Mouse (Mus musculus) megakaryocyte, embryonic 14.5 days (primary cell): ENCODE data around the gene Krt78. TPM values are rescaled to one million over a fixed set of nuclear protein-coding genes. Genes with fewer than 3 reads are reported as not detected.

Source experiments
- H3K27me3 ChIP-seq: replicated peaks from 2 replicates; pipeline ENCODE3; 2012; ENCODE audit warnings: inconsistent platforms
- H3K36me3 ChIP-seq: replicated peaks from 2 replicates; pipeline ENCODE3; 2012; ENCODE audit warnings: low read length, inconsistent platforms, mixed read lengths
- H3K4me1 ChIP-seq: 2 replicates; pipeline ENCODE4 v1.6.1; 2012; ENCODE audit warnings: inconsistent platforms
- H3K4me3 ChIP-seq: replicated peaks from 2 replicates; pipeline ENCODE3; 2012; ENCODE audit warnings: moderate library complexity, mild to moderate bottlenecking, inconsistent platforms
- H3K9me3 ChIP-seq: 2 replicates; pipeline ENCODE4 v1.6.1; 2012; ENCODE audit warnings: inconsistent platforms
- FLI1 ChIP-seq: IDR thresholded peaks from 2 replicates; pipeline ENCODE4 v1.6.1; 2012; ENCODE audit warnings: low read length, inconsistent platforms, mixed read lengths
- GATA1 ChIP-seq: IDR thresholded peaks from 3 replicates; pipeline ENCODE4 v1.6.1; 2012; ENCODE audit warnings: mixed read lengths, low read length, inconsistent platforms, borderline replicate concordance
- polyA plus RNA-seq: library from polyadenylated mRNA; stranded (reverse); fragments of >175 nt; gene quantifications from 2 replicates; pipeline ENCODE4 v1.2.3, GENCODE M21; 2012; ENCODE audit warnings: low replicate concordance; ENCODE audit not compliant: insufficient read depth

Gene Krt78
- polyA plus RNA-seq, 1 experiment, result not detected

DNA sequence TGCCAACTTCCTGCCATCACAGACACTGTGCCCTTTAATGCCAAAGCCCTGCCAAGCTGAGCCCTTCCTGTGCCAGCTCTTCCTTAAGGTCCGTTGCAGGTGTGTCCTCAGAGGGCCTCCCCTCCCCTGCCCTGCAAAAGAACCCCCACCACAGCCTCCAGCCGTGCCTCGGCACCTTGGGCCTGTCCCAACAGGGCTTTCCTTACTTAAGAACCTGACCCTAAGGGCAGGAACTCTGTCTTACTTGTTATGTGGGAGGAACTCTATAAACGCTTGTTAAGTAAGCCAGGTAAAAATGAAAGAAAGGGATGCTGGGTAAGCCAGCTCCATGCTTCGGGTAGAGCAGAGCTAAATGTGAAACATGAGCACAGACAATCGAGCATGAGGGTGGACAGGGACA lies 21.1 kb downstream of the Krt78 start:
- Histone ChIP-seq H3K27me3 (peaks cover 67% of the 10 kb centered on the region), H3K36me3 (no peaks in the 10 kb centered on the region), H3K9me3 (no peaks in the 10 kb centered on the region), H3K4me3 (no peak overlapping the region), H3K4me1 (peaks cover 9% of the 10 kb centered on the region; the same call in 1 of the 2 replicates)
- TF ChIP-seq FLI1 (no peak), GATA1 (no peak)

- Histone ChIP-seq H3K4me3 (no peak overlapping the region), H3K9me3 (no peaks in the 10 kb centered on the region), H3K4me1 (peaks cover 9% of the 10 kb centered on the region; the same call in 1 of the 2 replicates), H3K27me3 (peaks cover 77% of the 10 kb centered on the region), H3K36me3 (no peaks in the 10 kb centered on the region)
- no peak for TF ChIP-seq FLI1
- TF ChIP-seq GATA1, result no peak
Measured at GRCm38 (mm10) chr15:101929666-101930065, 24.4 kb downstream of the Krt78 start.

DNA sequence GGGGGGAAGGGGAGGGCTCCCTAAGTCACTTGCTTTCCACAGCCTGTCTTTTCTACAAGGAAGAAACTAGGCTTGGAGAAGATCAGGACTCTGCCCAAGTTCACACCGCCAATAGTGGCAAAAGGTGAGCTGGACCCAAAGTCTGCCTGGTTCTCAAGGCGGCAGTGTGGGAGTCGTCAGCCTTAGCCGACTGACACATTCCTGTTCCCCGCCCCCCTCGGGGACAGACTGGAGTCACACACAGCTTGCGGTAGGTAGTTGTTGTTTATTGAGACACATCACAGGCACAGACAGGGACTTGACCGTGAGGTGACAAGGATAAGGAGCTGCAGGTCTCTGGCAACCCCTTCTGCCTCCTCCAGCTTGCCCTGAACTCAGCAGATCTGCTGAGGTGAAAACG lies 25.0 kb downstream of the Krt78 start:
- Histone ChIP-seq H3K36me3 (no peaks in the 10 kb centered on the region), H3K4me1 (peaks cover 9% of the 10 kb centered on the region; the same call in 1 of the 2 replicates), H3K4me3 (no peak overlapping the region), H3K27me3 (peaks cover 75% of the 10 kb centered on the region), H3K9me3 (no peaks in the 10 kb centered on the region)
- TF ChIP-seq FLI1 (no peak), GATA1 (no peak)

GRCm38 (mm10) chr15:101927340-101928080 lies 26.6 kb downstream of the Krt78 start:
- no peak for TF ChIP-seq FLI1
- Histone ChIP-seq H3K4me3 (no peak overlapping the region), H3K9me3 (no peaks in the 10 kb centered on the region), H3K36me3 (no peaks in the 10 kb centered on the region), H3K4me1 (peaks cover 9% of the 10 kb centered on the region; the same call in 1 of the 2 replicates), H3K27me3 (peaks cover 81% of the 10 kb centered on the region)

DNA sequence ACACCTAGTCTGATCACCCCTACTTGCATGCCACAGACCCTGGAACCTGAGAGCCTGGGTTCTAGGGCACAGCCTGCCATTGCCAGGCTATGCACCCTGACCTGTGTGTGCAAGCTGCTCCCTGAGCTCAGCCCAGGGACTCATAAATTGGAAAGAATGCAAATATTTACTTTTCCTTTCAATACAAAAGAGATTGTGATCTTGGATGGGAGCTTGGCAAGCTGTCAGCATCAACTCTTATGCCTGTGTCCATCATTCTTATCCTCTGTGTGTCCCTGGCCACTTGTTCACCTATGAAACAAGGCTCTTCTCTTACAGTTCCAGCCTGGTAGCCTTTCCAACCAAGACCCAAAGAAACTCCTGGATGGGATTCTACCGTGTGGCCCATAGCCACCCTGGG lies 29.0 kb downstream of the Krt78 start:
- H3K9me3 ChIP-seq, result no peaks in the 10 kb centered on the region
- H3K27me3 ChIP-seq, result peaks cover 77% of the 10 kb centered on the region
- no peaks in the 10 kb centered on the region for H3K36me3 ChIP-seq
- 0 out of 2 replicates have a peak, but pooled peaks cover 6% of the 10 kb centered on the region for H3K4me1 ChIP-seq
- H3K4me3 ChIP-seq, result no peak overlapping the region
- no peak for TF ChIP-seq GATA1
- TF ChIP-seq FLI1, result no peak

DNA sequence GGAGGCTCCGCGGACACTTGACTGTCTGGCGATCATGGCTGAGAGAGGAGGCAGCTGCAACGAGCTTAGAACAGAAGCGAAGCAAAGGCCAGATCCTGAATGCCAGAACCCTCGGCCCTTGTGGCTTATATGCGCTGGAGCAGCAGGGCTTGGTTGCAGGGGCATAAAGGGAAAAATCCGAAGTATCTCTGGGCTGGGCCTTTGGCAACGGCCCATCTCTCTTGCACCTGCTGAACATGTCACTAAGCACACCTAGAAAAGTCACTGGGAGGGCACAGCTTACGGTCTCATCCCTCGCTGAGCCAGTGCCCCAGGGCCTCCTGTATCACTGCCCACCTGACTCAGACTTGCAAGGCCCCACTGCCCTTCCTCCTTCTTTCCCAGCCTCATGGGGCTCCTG lies 29.5 kb downstream of the Krt78 start, which contains the start of gene Krt4:
TSS of gene Krt4 (minus strand) at position 101 of the 400 bp plus-strand sequence.
- Histone ChIP-seq H3K9me3 (no peaks in the 10 kb centered on the region), H3K36me3 (no peaks in the 10 kb centered on the region), H3K4me3 (no peak within 1 kb of the TSS), H3K27me3 (peaks cover 75% of the 10 kb centered on the region), H3K4me1 (0 out of 2 replicates have a peak, but pooled peaks cover 2% of the 10 kb centered on the region)
- no peak for TF ChIP-seq FLI1
- no peak for TF ChIP-seq GATA1

DNA sequence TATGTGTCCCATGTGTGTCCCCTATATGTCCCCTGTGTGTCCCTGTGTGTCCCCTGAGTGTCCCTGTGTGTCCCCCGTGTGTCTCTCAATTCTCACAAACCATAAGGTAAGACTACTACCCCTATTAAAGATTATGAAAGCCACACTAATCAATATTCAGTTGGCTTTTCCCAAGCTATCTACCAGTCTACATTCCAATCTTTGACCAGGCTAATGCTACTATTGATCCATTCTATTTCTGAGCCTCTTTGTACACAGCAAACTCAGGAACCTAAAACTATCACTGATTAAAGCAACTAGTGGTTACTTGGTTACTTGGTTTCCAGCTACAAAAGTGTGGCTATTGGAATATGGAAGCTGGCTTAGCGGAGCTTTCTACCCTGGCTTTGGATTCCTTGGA lies 31.8 kb downstream of the Krt78 start:
- no peaks in the 10 kb centered on the region for H3K36me3 ChIP-seq
- no peaks in the 10 kb centered on the region for H3K4me1 ChIP-seq
- peaks cover 75% of the 10 kb centered on the region for H3K27me3 ChIP-seq
- TF ChIP-seq GATA1 (no peak), FLI1 (no peak)
- H3K4me3 ChIP-seq, result peak overlapping the region; percentile 52
- H3K9me3 ChIP-seq, result no peaks in the 10 kb centered on the region

- TF ChIP-seq FLI1 (no peak), GATA1 (no peak)
- H3K4me1 ChIP-seq, result no peaks in the 10 kb centered on the region
- no peak overlapping the region for H3K4me3 ChIP-seq
- peaks cover 54% of the 10 kb centered on the region for H3K27me3 ChIP-seq
- H3K36me3 ChIP-seq, result no peaks in the 10 kb centered on the region
- H3K9me3 ChIP-seq, result no peaks in the 10 kb centered on the region
Measured at GRCm38 (mm10) chr15:101916072-101916471, 38.0 kb downstream of the Krt78 start.

DNA sequence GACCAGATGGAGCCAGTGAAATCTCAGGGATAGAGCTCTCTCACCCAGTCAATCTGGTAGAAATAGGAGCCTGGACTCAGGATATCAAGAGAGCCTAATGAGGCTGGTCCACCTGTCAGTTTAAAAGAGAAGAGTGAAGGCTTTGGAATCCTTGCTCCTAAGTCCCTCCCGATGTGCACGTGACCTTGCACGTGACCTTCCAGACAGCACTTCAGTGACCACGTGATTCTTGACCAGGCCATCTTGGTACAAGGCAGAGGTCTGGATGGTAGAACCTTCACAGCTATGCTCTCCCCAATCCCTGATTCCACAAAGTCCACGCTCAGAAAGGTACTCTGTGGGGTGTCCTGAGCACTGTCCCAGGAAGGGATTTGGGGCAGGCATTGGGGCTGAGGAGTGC lies 49.2 kb downstream of the Krt78 start:
- H3K4me3 ChIP-seq, result no peak overlapping the region
- H3K36me3 ChIP-seq, result no peaks in the 10 kb centered on the region
- TF ChIP-seq FLI1, result no peak
- TF ChIP-seq GATA1, result no peak
- peaks cover 37% of the 10 kb centered on the region for H3K27me3 ChIP-seq
- no peaks in the 10 kb centered on the region for H3K9me3 ChIP-seq
- no peaks in the 10 kb centered on the region for H3K4me1 ChIP-seq
